Comparison of ENCODE assay signal across 9 mouse cellular contexts in genomic region chr2:37682197-37682811, GRCm38 (mm10).
"Had no signal": no experiment of that assay in that cellular context is flagged by ENCODE, and none has a peak within 500 bp of the region (broad histone marks: within the 10 kb centered on the region; RNA-seq: fewer than 3 reads in every experiment).

No protein-coding gene starts in this region.

- H3K27me3 ChIP-seq: limb, embryonic 12.5 days; lung, embryonic 15.5 days; midbrain, embryonic 15.5 days; neural tube, embryonic 12.5 days had no signal

- H3K4me1 ChIP-seq: lung, embryonic 15.5 days; midbrain, embryonic 15.5 days; neural tube, embryonic 12.5 days had no signal

- H3K9me3 ChIP-seq: lung, embryonic 15.5 days; midbrain, embryonic 15.5 days; neural tube, embryonic 12.5 days had no signal

- H3K4me2 ChIP-seq: limb, embryonic 12.5 days; lung, embryonic 15.5 days; midbrain, embryonic 15.5 days; neural tube, embryonic 12.5 days had no signal

- DNase-seq: kidney, adult 18-20 months; liver; liver, postnatal 0 days; thymus, postnatal 4 days had no signal

- H3K36me3 ChIP-seq: limb, embryonic 12.5 days; lung, embryonic 15.5 days; midbrain, embryonic 15.5 days; neural tube, embryonic 12.5 days had no signal

- H3K27ac ChIP-seq: limb, embryonic 12.5 days; lung, embryonic 15.5 days; midbrain, embryonic 15.5 days; neural tube, embryonic 12.5 days; stomach, postnatal 0 days had no signal

- H3K9ac ChIP-seq: limb, embryonic 12.5 days; liver, postnatal 0 days; lung, embryonic 15.5 days; midbrain, embryonic 15.5 days; neural tube, embryonic 12.5 days had no signal

- H3K4me3 ChIP-seq: limb, embryonic 12.5 days; lung, embryonic 15.5 days; midbrain, embryonic 15.5 days; neural tube, embryonic 12.5 days had no signal

- ATAC-seq: liver, postnatal 0 days; midbrain, embryonic 15.5 days had no signal
